ENCODE assay signal across 8 mouse cellular contexts in the genomic region with DNA sequence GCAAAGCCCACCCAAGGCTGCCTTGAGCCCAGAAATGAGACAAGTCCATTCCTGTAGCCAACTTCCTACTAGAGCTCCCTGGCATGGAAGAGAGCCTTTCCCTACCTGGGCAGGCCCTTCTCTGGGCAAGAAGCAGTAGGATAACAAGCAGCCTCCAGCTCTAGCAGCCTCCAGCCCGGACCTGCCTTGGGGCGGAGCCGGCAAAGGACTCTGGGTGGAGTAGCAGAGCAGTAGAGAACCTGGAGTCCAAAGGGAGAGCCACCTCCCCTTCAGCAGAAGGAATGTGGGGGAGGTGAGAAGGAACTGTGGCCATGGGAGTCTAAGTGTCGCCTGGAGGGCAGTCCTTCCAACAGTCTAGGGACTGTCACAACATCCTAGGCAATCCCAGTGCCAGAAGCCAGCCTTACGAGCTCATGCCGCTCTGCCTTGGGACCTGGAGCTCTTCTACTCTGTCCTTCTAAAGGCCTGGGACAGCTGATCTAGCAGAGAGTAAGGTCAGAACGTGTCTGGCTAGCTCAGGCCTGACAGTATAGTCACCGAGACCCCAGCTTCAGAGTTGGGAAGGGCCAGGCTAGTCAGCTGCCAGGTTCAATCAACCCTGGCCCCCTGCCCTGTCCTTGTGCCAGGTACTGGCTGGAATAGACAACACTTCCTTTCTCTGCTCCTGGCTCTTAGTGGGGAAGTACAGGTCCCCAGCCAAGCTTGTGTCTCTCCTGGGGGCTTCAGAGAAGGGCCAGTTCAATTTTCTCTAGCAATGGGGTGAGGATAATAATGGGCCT. TPM values are rescaled to one million over a fixed set of nuclear protein-coding genes. Genes with fewer than 3 reads are reported as not detected.
A peak's percentile ranks its signal among the peaks of the same experiment; 100 is the strongest.
DNase-seq lines count a peak whose midpoint lies in the region; ATAC-seq and TF ChIP-seq lines count a peak whose summit lies in the region.

No protein-coding gene starts in this region.

- TF ChIP-seq CTCF in liver, postnatal 0 days (IDR thresholded peaks at IDR 0.05; ENCODE audit: low read depth), result no peak
- no peak for TF ChIP-seq CTCF in thymus, adult 2 months (IDR thresholded peaks at IDR 0.05; ENCODE audit: borderline replicate concordance, control insufficient read depth, extremely low read depth, insufficient read depth, low read length, poor library complexity)

- TF ChIP-seq EP300 in liver, postnatal 0 days (IDR thresholded peaks at IDR 0.05; ENCODE audit: low read depth), result no peak

- no peak overlapping the region for H3K4me2 ChIP-seq in liver, postnatal 0 days (ENCODE audit: low read depth, low read length)
- H3K4me2 ChIP-seq in heart, embryonic 13.5 days, result peak overlapping the region; percentile 16
- H3K4me2 ChIP-seq in midbrain, embryonic 11.5 days, result no peak overlapping the region

- peaks cover 43% of the 10 kb centered on the region for H3K4me1 ChIP-seq in liver, postnatal 0 days (ENCODE audit: insufficient read depth)
- H3K4me1 ChIP-seq in heart, embryonic 13.5 days, result peaks cover 80% of the 10 kb centered on the region
- peaks cover 72% of the 10 kb centered on the region for H3K4me1 ChIP-seq in midbrain, embryonic 11.5 days (ENCODE audit: control insufficient read depth, insufficient read depth, low read length)
- peaks cover 9% of the 10 kb centered on the region for H3K4me1 ChIP-seq in thymus, adult 2 months (replicated peaks; ENCODE audit: control insufficient read depth, insufficient read depth, low read length)

- peak; percentile 73 for DNase-seq in liver
- DNase-seq in liver, postnatal 0 days, result no peak
- peak; percentile 81 for DNase-seq in kidney, postnatal 10 days
- no peak for DNase-seq in midbrain, embryonic 11.5 days (ENCODE audit: low spot score, missing footprints)
- DNase-seq in thymus, adult 2 months, result no peak
- no peak for DNase-seq in gastrocnemius, postnatal 25 days

- H3K27me3 ChIP-seq in liver, postnatal 0 days (ENCODE audit: insufficient read depth, low read length), result peaks cover 22% of the 10 kb centered on the region
- no peaks in the 10 kb centered on the region for H3K27me3 ChIP-seq in heart, embryonic 13.5 days (replicated peaks)
- H3K27me3 ChIP-seq in midbrain, embryonic 11.5 days (ENCODE audit: control insufficient read depth, insufficient read depth, low read length), result no peaks in the 10 kb centered on the region; the same call in 1 of the 2 replicates
- H3K27me3 ChIP-seq in thymus, adult 2 months (ENCODE audit: control insufficient read depth, insufficient read depth, low read length), result peaks cover 4% of the 10 kb centered on the region

- no peak overlapping the region for H3K9ac ChIP-seq in liver, postnatal 0 days (replicated peaks)
- peak overlapping the region; percentile 1; the same call in 1 of the 2 replicates for H3K9ac ChIP-seq in heart, embryonic 13.5 days
- 0 out of 2 replicates have a peak overlapping the region, but pooled peaks have one; percentile 16 for H3K9ac ChIP-seq in midbrain, embryonic 11.5 days (ENCODE audit: low read length)

- WGBS in liver, postnatal 0 days (ENCODE audit: insufficient replicate concordance), result 67% methylated on average over 8 of the region's 8 CpGs
- WGBS in heart, embryonic 13.5 days, result 42% methylated on average over 8 of the region's 8 CpGs
- WGBS in midbrain, embryonic 11.5 days, result 62% methylated on average over 8 of the region's 8 CpGs
- 91% methylated on average over 8 of the region's 8 CpGs for WGBS in thymus, adult 2 months

- H3K9me3 ChIP-seq in liver, postnatal 0 days (ENCODE audit: low read length), result no peaks in the 10 kb centered on the region
- no peaks in the 10 kb centered on the region for H3K9me3 ChIP-seq in heart, embryonic 13.5 days
- H3K9me3 ChIP-seq in midbrain, embryonic 11.5 days (ENCODE audit: control insufficient read depth, low read length), result no peaks in the 10 kb centered on the region

- H3K27ac ChIP-seq in liver, postnatal 0 days (ENCODE audit: low read depth), result no peak overlapping the region
- peak overlapping the region; percentile 34 for H3K27ac ChIP-seq in heart, embryonic 13.5 days (replicated peaks)
- H3K27ac ChIP-seq in midbrain, embryonic 11.5 days (ENCODE audit: low read depth, low read length), result no peak overlapping the region
- no peak overlapping the region for H3K27ac ChIP-seq in thymus, adult 2 months (ENCODE audit: control insufficient read depth, insufficient read depth, low read length)

- no peak overlapping the region for H3K4me3 ChIP-seq in liver, postnatal 0 days (ENCODE audit: low read depth, low read length)
- H3K4me3 ChIP-seq in heart, embryonic 13.5 days, result no peak overlapping the region
- H3K4me3 ChIP-seq in midbrain, embryonic 11.5 days (ENCODE audit: low read depth, low read length), result no peak overlapping the region
- H3K4me3 ChIP-seq in thymus, adult 2 months (ENCODE audit: control insufficient read depth, insufficient read depth, low read length), result no peak overlapping the region

- ATAC-seq in liver, postnatal 0 days, result no peak
- no peak for ATAC-seq in heart, embryonic 13.5 days (ENCODE audit: extremely low read depth, insufficient number of reproducible peaks, low FRiP score, low TSS enrichment)
- no peak for ATAC-seq in midbrain, embryonic 11.5 days (ENCODE audit: low FRiP score)
- no peak for ATAC-seq in monocyte, adult 5-6 weeks (replicated peaks; ENCODE audit: insufficient number of reproducible peaks, low FRiP score, low TSS enrichment, poor library complexity, severe bottlenecking)

- no peaks in the 10 kb centered on the region for H3K36me3 ChIP-seq in liver, postnatal 0 days (replicated peaks; ENCODE audit: insufficient read depth, low read length)
- peaks cover 45% of the 10 kb centered on the region for H3K36me3 ChIP-seq in heart, embryonic 13.5 days
- H3K36me3 ChIP-seq in midbrain, embryonic 11.5 days (ENCODE audit: control insufficient read depth, insufficient read depth, low read length), result peaks cover 10% of the 10 kb centered on the region
- no peaks in the 10 kb centered on the region for H3K36me3 ChIP-seq in thymus, adult 2 months (ENCODE audit: control insufficient read depth, insufficient read depth, low read length)

- no peak for TF ChIP-seq POLR2A in thymus, adult 2 months (IDR thresholded peaks at IDR 0.05; ENCODE audit: control insufficient read depth, extremely low read depth, insufficient read depth, low read length, poor library complexity)

RNA-seq across cellular contexts. Expression of a gene that starts 4.7 kb away (rescaled TPM):
- 4.4 and 5.2 TPM in 2 replicates for polyA plus RNA-seq in liver, postnatal 0 days (2015; fragmentation: Nextera tagmentation; extraction: Ambion mirVana)
- 43.8 and 45.3 TPM in 2 replicates for polyA plus RNA-seq in heart, embryonic 13.5 days (2015; fragmentation: Nextera tagmentation; extraction: Ambion mirVana)
- polyA plus RNA-seq in midbrain, embryonic 11.5 days (2014; fragmentation: Nextera tagmentation; extraction: Ambion mirVana), result 62.2 and 68.2 TPM in 2 replicates
- 1.4 to 8.4 TPM (median 2.7 TPM) in 3 replicates for total RNA-seq in monocyte, adult 5-6 weeks (2017)
- polyA plus RNA-seq in thymus, adult 2 months (2012; rRNA removed), result 40.3 and 48.7 TPM in 2 replicates
- 10 to 100 TPM in 1 of 2 experiments, 1 to 10 TPM in 1; 9.7 to 11.3 TPM for total RNA-seq in gastrocnemius, postnatal 25 days (2021)

RNA-seq across cellular contexts. Expression of a gene that starts 8.0 kb away (rescaled TPM):
- polyA plus RNA-seq in liver, postnatal 0 days (2015; fragmentation: Nextera tagmentation; extraction: Ambion mirVana), result 33.0 and 39.8 TPM in 2 replicates
- polyA plus RNA-seq in heart, embryonic 13.5 days (2015; fragmentation: Nextera tagmentation; extraction: Ambion mirVana), result 3.5 and 4.3 TPM in 2 replicates
- 0.25 and 0.30 TPM in 2 replicates for polyA plus RNA-seq in midbrain, embryonic 11.5 days (2014; fragmentation: Nextera tagmentation; extraction: Ambion mirVana)
- total RNA-seq in monocyte, adult 5-6 weeks (2017), result 1.9 to 9.6 TPM (median 2.4 TPM) in 3 replicates
- 40.6 and 51.1 TPM in 2 replicates for polyA plus RNA-seq in thymus, adult 2 months (2012; rRNA removed)
- 1 to 10 TPM; 1.0 to 1.1 TPM for total RNA-seq in gastrocnemius, postnatal 25 days (2021)

RNA-seq across cellular contexts. Expression of a gene that starts 10.5 kb away (rescaled TPM):
- polyA plus RNA-seq in liver, postnatal 0 days (2015; fragmentation: Nextera tagmentation; extraction: Ambion mirVana), result 1.7 and 1.9 TPM in 2 replicates
- polyA plus RNA-seq in heart, embryonic 13.5 days (2015; fragmentation: Nextera tagmentation; extraction: Ambion mirVana), result 3.2 and 3.3 TPM in 2 replicates
- 2.4 TPM in 2 replicates for polyA plus RNA-seq in midbrain, embryonic 11.5 days (2014; fragmentation: Nextera tagmentation; extraction: Ambion mirVana)
- total RNA-seq in monocyte, adult 5-6 weeks (2017), result 2.6 to 12.3 TPM (median 3.3 TPM) in 3 replicates
- polyA plus RNA-seq in thymus, adult 2 months (2012; rRNA removed), result 10.0 and 10.8 TPM in 2 replicates
- 1 to 10 TPM; 2.9 to 3.9 TPM for total RNA-seq in gastrocnemius, postnatal 25 days (2021)

RNA-seq across cellular contexts. Expression of a gene that starts 23.1 kb away (rescaled TPM):
- polyA plus RNA-seq in liver, postnatal 0 days (2015; fragmentation: Nextera tagmentation; extraction: Ambion mirVana), result 0.08 and 0.19 TPM in 2 replicates
- polyA plus RNA-seq in heart, embryonic 13.5 days (2015; fragmentation: Nextera tagmentation; extraction: Ambion mirVana), result 2.7 and 3.0 TPM in 2 replicates
- polyA plus RNA-seq in midbrain, embryonic 11.5 days (2014; fragmentation: Nextera tagmentation; extraction: Ambion mirVana), result 0.81 and 1.2 TPM in 2 replicates
- 0.19 to 0.48 TPM in 2 of 3 replicates, not detected in the other for total RNA-seq in monocyte, adult 5-6 weeks (2017)
- 2.0 and 9.5 TPM in 2 replicates for polyA plus RNA-seq in thymus, adult 2 months (2012; rRNA removed)
- total RNA-seq in gastrocnemius, postnatal 25 days (2021), result 100 to 1,000 TPM; 169 to 182 TPM

RNA-seq across cellular contexts. Expression of a gene that starts 42.0 kb away (rescaled TPM):
- 2.0 and 2.3 TPM in 2 replicates for polyA plus RNA-seq in liver, postnatal 0 days (2015; fragmentation: Nextera tagmentation; extraction: Ambion mirVana)
- polyA plus RNA-seq in heart, embryonic 13.5 days (2015; fragmentation: Nextera tagmentation; extraction: Ambion mirVana), result 13.1 and 13.3 TPM in 2 replicates
- polyA plus RNA-seq in midbrain, embryonic 11.5 days (2014; fragmentation: Nextera tagmentation; extraction: Ambion mirVana), result 15.6 and 18.1 TPM in 2 replicates
- 4.3 to 17.1 TPM (median 16.9 TPM) in 3 replicates for total RNA-seq in monocyte, adult 5-6 weeks (2017)
- 141 and 145 TPM in 2 replicates for polyA plus RNA-seq in thymus, adult 2 months (2012; rRNA removed)
- 1 to 10 TPM; 5.4 to 6.9 TPM for total RNA-seq in gastrocnemius, postnatal 25 days (2021)

Comparison
In these comparisons a context has a peak if more than half of its experiments do, and no peak if none do; other contexts are left out.
1. DNase-seq: peak in liver (single experiment) and kidney, postnatal 10 days (single experiment); none in liver, postnatal 0 days (single experiment), midbrain, embryonic 11.5 days (single experiment), thymus, adult 2 months (single experiment) and gastrocnemius, postnatal 25 days (single experiment).